Mouse (Mus musculus) liver, adult 2 months (tissue): ENCODE data around the gene Kazn. TPM values are rescaled to one million over a fixed set of nuclear protein-coding genes. Genes with fewer than 3 reads are reported as not detected.

Source experiments
- DNase-seq: peaks from one replicate; pipeline ENCODE4 v3.0.0-alpha.2; 2011; ENCODE audit warnings: low read depth, low spot score; ENCODE audit errors: extremely low read depth
- H3K27ac ChIP-seq: fragments of 200-500 bp; replicated peaks from 2 replicates; pipeline ENCODE4 v1.5.1; 2012; ENCODE audit warnings: low read depth, mild to moderate bottlenecking, control low read depth, inconsistent platforms, low read length; ENCODE audit not compliant: insufficient read depth
- H3K27me3 ChIP-seq: fragments of 200-500 bp; 2 replicates; pipeline ENCODE4 v1.6.1; 2012; ENCODE audit warnings: mild to moderate bottlenecking, moderate library complexity, low read length, inconsistent platforms; ENCODE audit not compliant: control insufficient read depth, insufficient read depth
- H3K36me3 ChIP-seq: fragments of 200-500 bp; 2 replicates; pipeline ENCODE4 v1.6.1; 2012; ENCODE audit warnings: low read length, inconsistent platforms; ENCODE audit not compliant: control insufficient read depth, insufficient read depth
- H3K4me1 ChIP-seq: fragments of 200-500 bp; 2 replicates; pipeline ENCODE4 v1.6.1; 2011; ENCODE audit warnings: low read length; ENCODE audit not compliant: control insufficient read depth, insufficient read depth
- H3K4me3 ChIP-seq: fragments of 200-500 bp; 2 replicates; pipeline ENCODE4 v1.5.1; 2011; ENCODE audit warnings: low read depth, mild to moderate bottlenecking, control low read depth, low read length, moderate library complexity; ENCODE audit not compliant: insufficient read depth
- H3K79me2 ChIP-seq: fragments of 200-500 bp; 2 replicates; pipeline ENCODE4 v1.6.1; 2012; ENCODE audit warnings: inconsistent platforms, mild to moderate bottlenecking, low read length, moderate library complexity; ENCODE audit not compliant: control insufficient read depth, insufficient read depth
- H3K9ac ChIP-seq: fragments of 200-500 bp; 2 replicates; pipeline ENCODE4 v1.6.1; 2012; ENCODE audit warnings: low read depth, mild to moderate bottlenecking, control low read depth, inconsistent platforms, low read length
- CTCF ChIP-seq: fragments of 200-500 bp; IDR thresholded peaks from 2 replicates; pipeline ENCODE4 v1.5.1; 2011; ENCODE audit warnings: low read depth, low read length, control low read depth
- POLR2A ChIP-seq: fragments of 200-500 bp; IDR thresholded peaks from 2 replicates; pipeline ENCODE4 v1.6.1; 2011; ENCODE audit warnings: low read length, control low read depth; ENCODE audit not compliant: insufficient read depth; ENCODE audit errors: extremely low read depth
- WGBS: fragments of 180-500 bp; shearing (Covaris S2); methylation state at CpG from one replicate; pipeline ENCODE4 v1.1.7; 2018; 5-methylcytosine and 5-hydroxymethylcytosine counted together
- polyA plus RNA-seq: library from polyadenylated mRNA; depleted of rRNA; stranded (reverse); fragments of >200 nt; gene quantifications from 2 replicates; pipeline ENCODE4 v1.2.3, GENCODE M21; 2012
- total RNA-seq: library from RNA; depleted of rRNA; stranded (reverse); fragments of >200 nt; gene quantifications from 2 replicates; pipeline ENCODE4 v1.2.3, GENCODE M21; 2014

Gene Kazn
- total and polyA plus RNA-seq, 2 experiments, result 0.37 to 1.3 TPM

DNA sequence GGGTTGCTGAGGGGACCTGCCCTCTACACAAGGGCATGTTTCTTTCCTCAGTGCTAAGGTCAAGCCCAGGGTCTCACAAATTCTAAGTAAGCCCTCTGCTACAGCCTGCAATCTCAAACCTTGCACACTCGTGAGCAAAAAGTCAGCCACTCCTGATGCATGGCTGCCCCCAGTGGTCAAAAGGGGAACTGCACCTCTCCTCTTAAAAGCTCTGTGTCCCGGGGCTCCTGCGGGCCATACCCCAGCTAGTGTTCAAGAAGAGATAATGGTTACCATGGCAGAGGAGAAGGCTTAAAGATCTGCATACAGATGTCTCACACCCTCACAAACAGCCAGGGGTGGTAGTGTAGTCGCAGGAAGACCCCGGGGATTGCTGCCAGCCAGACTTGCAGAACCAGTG is 9.2 kb upstream of the Kazn start:
- WGBS, result 8% methylated on average over 5 of the region's 5 CpGs
- Histone ChIP-seq H3K36me3 (no peaks in the 10 kb centered on the region), H3K27ac (no peak overlapping the region), H3K79me2 (no peaks in the 10 kb centered on the region), H3K4me3 (no peak overlapping the region), H3K4me1 (no peaks in the 10 kb centered on the region), H3K27me3 (no peaks in the 10 kb centered on the region), H3K9ac (no peak overlapping the region)
- TF ChIP-seq POLR2A (no peak), CTCF (peak; percentile 88)
- DNase-seq, result peak; percentile 33

DNA sequence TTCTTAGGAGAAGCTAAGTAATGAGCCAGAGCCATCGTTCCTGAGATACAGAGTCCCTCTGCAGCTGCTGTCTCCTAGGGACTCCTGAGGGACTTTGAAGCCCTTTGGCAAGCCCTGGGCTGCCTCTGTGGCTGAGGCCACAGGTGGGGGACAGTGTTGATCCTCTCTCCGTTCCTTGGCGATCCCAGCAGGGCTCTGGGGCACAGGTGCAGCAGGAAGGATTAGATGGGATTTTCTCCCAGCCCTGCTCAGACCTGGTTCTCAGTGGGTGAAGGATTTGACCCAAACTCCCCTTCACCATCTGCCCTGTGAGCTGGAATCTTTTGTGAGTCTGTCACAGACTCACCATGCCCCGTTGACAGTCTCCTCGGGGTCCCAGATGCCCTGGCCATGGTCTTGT is 7.5 kb upstream of the Kazn start:
- 55% methylated on average over 5 of the region's 5 CpGs for WGBS
- DNase-seq, result no peak
- TF ChIP-seq CTCF (no peak), POLR2A (no peak)

DNA sequence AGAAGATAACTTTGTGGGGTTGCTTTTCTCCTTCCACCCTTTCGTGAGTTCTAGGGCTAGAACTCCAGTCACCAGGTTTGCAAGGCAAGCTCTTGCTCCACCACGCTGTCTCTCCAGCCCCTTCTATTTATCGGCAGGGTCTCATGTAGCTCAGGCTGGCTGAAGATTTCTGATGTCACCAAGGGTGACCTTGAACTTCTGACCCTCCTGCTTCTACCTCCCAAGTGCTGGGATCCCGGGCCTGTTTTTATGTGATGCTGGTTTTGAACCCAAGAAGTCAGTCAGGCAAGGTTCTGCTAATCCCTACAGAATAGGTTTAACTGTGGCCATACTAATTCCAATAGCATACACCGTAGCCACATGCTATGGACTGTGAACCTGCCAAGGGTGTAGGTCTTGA is 5.4 kb upstream of the Kazn start:
- TF ChIP-seq POLR2A, result no peak
- no peak for TF ChIP-seq CTCF
- Histone ChIP-seq H3K9ac (no peak overlapping the region), H3K79me2 (no peaks in the 10 kb centered on the region), H3K4me1 (no peaks in the 10 kb centered on the region), H3K27me3 (no peaks in the 10 kb centered on the region), H3K27ac (no peak overlapping the region), H3K36me3 (no peaks in the 10 kb centered on the region), H3K4me3 (no peak overlapping the region)
- WGBS, result 85% methylated on average over 5 of the region's 5 CpGs
- DNase-seq, result no peak

More for the DNA sequence above, 7.5 kb upstream of the Kazn start:
- no peak overlapping the region for H3K4me3 ChIP-seq
- no peak overlapping the region for H3K9ac ChIP-seq
- H3K4me1 ChIP-seq, result no peaks in the 10 kb centered on the region
- no peaks in the 10 kb centered on the region for H3K36me3 ChIP-seq
- no peaks in the 10 kb centered on the region for H3K27me3 ChIP-seq
- no peaks in the 10 kb centered on the region for H3K79me2 ChIP-seq
- H3K27ac ChIP-seq, result no peak overlapping the region

DNA sequence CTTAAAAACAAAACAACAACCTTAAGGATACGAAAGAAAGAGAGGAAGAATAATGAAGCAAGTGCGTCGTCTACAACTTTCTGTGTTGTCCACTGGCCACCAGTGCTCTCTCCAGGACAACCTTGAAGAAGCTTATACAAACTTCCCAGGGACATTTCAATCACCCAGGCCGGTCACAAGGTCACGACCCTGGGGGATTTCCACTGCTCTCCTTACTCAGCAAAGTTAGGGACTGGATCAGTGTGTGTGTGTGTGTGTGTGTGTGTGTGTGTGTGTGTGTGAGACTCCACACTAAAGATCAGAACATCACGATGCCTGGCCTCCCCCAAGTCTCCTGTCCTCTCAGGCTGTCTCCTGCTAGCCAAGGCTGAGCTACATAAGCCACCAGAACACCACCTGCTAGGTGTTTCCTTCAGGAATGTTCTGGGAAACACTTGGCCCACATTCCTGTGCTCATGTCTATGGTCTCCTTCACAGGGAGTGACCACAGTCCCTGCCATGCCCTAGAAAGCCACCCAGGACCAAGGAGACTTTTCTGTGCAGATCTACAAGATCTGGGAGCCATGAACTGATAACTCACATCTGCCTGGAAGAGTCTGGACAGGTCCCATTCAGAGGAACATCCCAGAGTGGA is 3.7 kb upstream of the Kazn start:
- Histone ChIP-seq H3K27ac (no peak overlapping the region), H3K27me3 (no peaks in the 10 kb centered on the region), H3K36me3 (no peaks in the 10 kb centered on the region), H3K4me3 (no peak overlapping the region), H3K4me1 (peaks cover 7% of the 10 kb centered on the region; the same call in 1 of the 2 replicates), H3K79me2 (no peaks in the 10 kb centered on the region), H3K9ac (no peak overlapping the region)
- 75% methylated on average over 6 of the region's 6 CpGs for WGBS
- TF ChIP-seq CTCF (no peak), POLR2A (no peak)
- no peak for DNase-seq

DNA sequence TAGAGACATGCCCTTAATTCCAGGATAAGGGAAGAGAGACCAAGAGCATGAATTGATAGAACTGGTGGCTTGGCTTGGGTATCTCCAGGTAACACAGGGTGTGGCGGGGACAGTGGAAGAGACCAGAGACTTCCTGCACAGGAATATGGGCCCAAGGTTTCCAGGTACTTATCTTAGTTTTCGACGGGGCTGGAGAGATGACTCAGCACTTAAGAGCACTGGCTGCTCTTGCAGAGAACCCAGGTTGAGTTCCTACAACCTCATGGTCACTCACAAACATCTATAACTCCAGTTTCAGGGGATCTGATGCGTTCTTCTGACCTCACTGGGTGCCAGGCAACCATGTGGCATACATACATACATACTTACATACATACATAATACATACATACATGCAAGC is 3.0 kb upstream of the Kazn start:
- Histone ChIP-seq H3K79me2 (no peaks in the 10 kb centered on the region), H3K27me3 (no peaks in the 10 kb centered on the region), H3K36me3 (no peaks in the 10 kb centered on the region), H3K27ac (no peak overlapping the region), H3K4me3 (no peak overlapping the region), H3K9ac (no peak overlapping the region), H3K4me1 (peaks cover 7% of the 10 kb centered on the region; the same call in 1 of the 2 replicates)
- 78% methylated on average over 4 of the region's 4 CpGs for WGBS
- DNase-seq, result no peak
- no peak for TF ChIP-seq CTCF
- TF ChIP-seq POLR2A, result no peak

DNA sequence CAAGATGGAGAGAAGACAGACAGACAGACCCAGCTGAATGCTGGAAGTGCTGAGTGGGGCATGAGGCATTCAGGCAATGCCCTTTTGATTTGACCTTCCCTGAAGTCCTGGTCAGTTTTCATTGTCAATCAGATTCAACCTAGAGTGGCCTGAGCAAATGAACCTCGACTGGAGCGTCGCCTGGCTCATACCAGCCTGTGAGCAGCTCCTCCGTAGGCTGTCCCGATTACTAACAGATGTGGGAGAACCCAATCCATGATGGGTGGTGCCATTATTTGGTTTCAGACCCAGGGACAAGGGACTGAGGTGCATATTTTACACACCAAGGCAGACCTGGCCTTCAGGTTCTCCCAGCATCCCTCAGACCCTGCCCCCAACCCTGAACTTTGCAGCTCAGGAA is 1.7 kb upstream of the Kazn start:
- H3K9ac ChIP-seq, result no peak overlapping the region
- DNase-seq, result no peak
- no peaks in the 10 kb centered on the region for H3K79me2 ChIP-seq
- 83% methylated on average over 5 of the region's 5 CpGs for WGBS
- H3K36me3 ChIP-seq, result no peaks in the 10 kb centered on the region
- TF ChIP-seq CTCF (no peak), POLR2A (no peak)
- H3K4me1 ChIP-seq, result peaks cover 7% of the 10 kb centered on the region; the same call in 1 of the 2 replicates
- H3K27me3 ChIP-seq, result no peaks in the 10 kb centered on the region
- no peak overlapping the region for H3K27ac ChIP-seq
- H3K4me3 ChIP-seq, result no peak overlapping the region
